Mouse (Mus musculus) CH12.LX (cell line): ENCODE measurements around the gene Ppm1n. TPM values are rescaled to one million over a fixed set of nuclear protein-coding genes. Genes with fewer than 3 reads are reported as not detected.

Experiments used
- DNase-seq: peaks from one replicate; pipeline ENCODE4 v3.0.0-alpha.2; 2013; ENCODE audit errors: extremely low read depth
- H3K27ac ChIP-seq: 2 replicates; pipeline ENCODE4 v1.5.1; 2012; ENCODE audit warnings: low read depth, mild to moderate bottlenecking, control low read depth, moderate library complexity; ENCODE audit not compliant: insufficient read depth
- H3K27me3 ChIP-seq: replicated peaks from 2 replicates; pipeline ENCODE3; 2012; ENCODE audit warnings: inconsistent platforms
- H3K36me3 ChIP-seq, 2 experiments: replicated peaks in 1 of 2; 2 replicates each; pipeline versions ENCODE3 to v1.6.1; 2012; ENCODE audit warnings: inconsistent platforms in 1 of 2, low read length in 1 of 2, mild to moderate bottlenecking in 1 of 2, mixed read lengths in 1 of 2, moderate library complexity in 1 of 2; ENCODE audit not compliant: control insufficient read depth in 1 of 2, insufficient read depth in 1 of 2
- H3K4me1 ChIP-seq, 2 experiments: 2 replicates each; pipeline ENCODE4 v1.6.1; 2012; ENCODE audit warnings: inconsistent platforms in 1 of 2, moderate library complexity in 1 of 2; ENCODE audit not compliant: insufficient read depth in 2 of 2, control insufficient read depth in 1 of 2
- H3K4me2 ChIP-seq: 2 replicates; pipeline ENCODE4 v1.6.1; 2012; ENCODE audit warnings: low read depth, mild to moderate bottlenecking, control low read depth; ENCODE audit not compliant: poor library complexity, insufficient read depth, severe bottlenecking
- H3K4me3 ChIP-seq, 3 experiments: fragments of 150-350 bp in 1 of 3; sonication (generic) in 1 of 3; replicated peaks in 1 of 3; 2 replicates each; pipeline versions ENCODE3 to v1.5.1; 2011 to 2012; ENCODE audit warnings: low read depth in 2 of 3, low read length in 2 of 3, mild to moderate bottlenecking in 2 of 3, moderate library complexity in 2 of 3, control low read depth in 1 of 3, improper control_type of control experiment in 1 of 3, inconsistent platforms in 1 of 3, mixed read lengths in 1 of 3; ENCODE audit not compliant: poor library complexity in 1 of 3
- H3K79me2 ChIP-seq: replicated peaks from 2 replicates; pipeline ENCODE4 v1.6.1; 2012; ENCODE audit warnings: mild to moderate bottlenecking, moderate library complexity; ENCODE audit not compliant: control insufficient read depth, poor library complexity, insufficient read depth, severe bottlenecking; ENCODE audit errors: extremely low read depth
- H3K9ac ChIP-seq: 2 replicates; pipeline ENCODE4 v1.6.1; 2012; ENCODE audit warnings: low read depth, mild to moderate bottlenecking, control low read depth, moderate library complexity; ENCODE audit not compliant: insufficient read depth
- H3K9me3 ChIP-seq: replicated peaks from 2 replicates; pipeline ENCODE3; 2012; ENCODE audit warnings: low read length, inconsistent platforms, mixed read lengths
- CHD1 ChIP-seq: IDR thresholded peaks from 2 replicates; pipeline ENCODE4 v1.6.1; 2012; ENCODE audit warnings: low read depth, low read length, improper control_type of control experiment, inconsistent platforms
- CTCF ChIP-seq, 2 experiments: IDR thresholded peaks in 1 of 2; conservative IDR thresholded peaks in 1 of 2; 2 replicates each; pipeline ENCODE4 v1.5.1; 2011 to 2012; ENCODE audit warnings: low read depth in 2 of 2, low read length in 2 of 2, improper control_type of control experiment in 1 of 2, inconsistent platforms in 1 of 2, mild to moderate bottlenecking in 1 of 2, moderate library complexity in 1 of 2
- ELF1 ChIP-seq: IDR thresholded peaks from 2 replicates; pipeline ENCODE4 v1.6.1; 2014; ENCODE audit warnings: low read depth, mild to moderate bottlenecking, inconsistent platforms, low read length, improper control_type of control experiment
- EP300 ChIP-seq: IDR thresholded peaks from 2 replicates; pipeline ENCODE4 v1.6.1; 2011; ENCODE audit warnings: low read length, improper control_type of control experiment
- ETS1 ChIP-seq: conservative IDR thresholded peaks from 2 replicates; pipeline ENCODE4 v1.6.1; 2012; ENCODE audit warnings: low read depth, mild to moderate bottlenecking, inconsistent platforms, low read length, improper control_type of control experiment, moderate library complexity
- HCFC1 ChIP-seq: IDR thresholded peaks from 2 replicates; pipeline ENCODE4 v1.6.1; 2012; ENCODE audit warnings: low read depth, mild to moderate bottlenecking, inconsistent platforms, low read length, improper control_type of control experiment
- IRF4 ChIP-seq: IDR thresholded peaks from 2 replicates; pipeline ENCODE4 v1.6.1; 2014; ENCODE audit warnings: low read depth, mild to moderate bottlenecking, inconsistent platforms, low read length, improper control_type of control experiment
- JUN ChIP-seq: IDR thresholded peaks from 2 replicates; pipeline ENCODE4 v1.6.1; 2011; ENCODE audit warnings: low read depth, mild to moderate bottlenecking, low read length, improper control_type of control experiment, moderate library complexity; ENCODE audit not compliant: insufficient read depth
- JUND ChIP-seq: conservative IDR thresholded peaks from 2 replicates; pipeline ENCODE4 v1.6.1; 2011; ENCODE audit warnings: low read depth, low read length, improper control_type of control experiment
- MAFK ChIP-seq: IDR thresholded peaks from 2 replicates; pipeline ENCODE4 v1.6.1; 2011; ENCODE audit warnings: low read length, improper control_type of control experiment; ENCODE audit not compliant: insufficient replicate concordance
- MAX ChIP-seq: IDR thresholded peaks from 2 replicates; pipeline ENCODE4 v1.6.1; 2011; ENCODE audit warnings: low read length, improper control_type of control experiment
- MAZ ChIP-seq: IDR thresholded peaks from 2 replicates; pipeline ENCODE4 v1.6.1; 2012; ENCODE audit warnings: low read depth, mild to moderate bottlenecking, inconsistent platforms, low read length, improper control_type of control experiment, moderate library complexity
- MEF2A ChIP-seq: IDR thresholded peaks from 2 replicates; pipeline ENCODE4 v1.6.1; 2014; ENCODE audit warnings: low read depth, mild to moderate bottlenecking, inconsistent platforms, low read length, improper control_type of control experiment, borderline replicate concordance
- MXI1 ChIP-seq: IDR thresholded peaks from 2 replicates; pipeline ENCODE4 v1.6.1; 2011; ENCODE audit warnings: mild to moderate bottlenecking, low read depth, low read length, improper control_type of control experiment
- MYC ChIP-seq: IDR thresholded peaks from 2 replicates; pipeline ENCODE4 v1.6.1; 2011; ENCODE audit warnings: low read depth, mild to moderate bottlenecking, improper control_type of control experiment, low read length
- NELFE ChIP-seq: IDR thresholded peaks from 2 replicates; pipeline ENCODE4 v1.6.1; 2011; ENCODE audit warnings: low read depth, low read length, improper control_type of control experiment
- POLR2AphosphoS2 ChIP-seq: IDR thresholded peaks from 2 replicates; pipeline ENCODE4 v1.6.1; 2011; ENCODE audit warnings: low read depth, low read length, improper control_type of control experiment
- RAD21 ChIP-seq: IDR thresholded peaks from 2 replicates; pipeline ENCODE4 v1.6.1; 2011; ENCODE audit warnings: low read depth, mild to moderate bottlenecking, low read length, improper control_type of control experiment, moderate library complexity
- RCOR1 ChIP-seq: conservative IDR thresholded peaks from 2 replicates; pipeline ENCODE4 v1.6.1; 2012; ENCODE audit warnings: low read depth, mild to moderate bottlenecking, inconsistent platforms, low read length, improper control_type of control experiment
- SIN3A ChIP-seq: IDR thresholded peaks from 2 replicates; pipeline ENCODE4 v1.6.1; 2012; ENCODE audit warnings: low read length, improper control_type of control experiment, inconsistent platforms
- SMC3 ChIP-seq: IDR thresholded peaks from 2 replicates; pipeline ENCODE4 v1.6.1; 2011; ENCODE audit warnings: low read depth, low read length, improper control_type of control experiment
- TBP ChIP-seq: conservative IDR thresholded peaks from 2 replicates; pipeline ENCODE4 v1.6.1; 2011; ENCODE audit warnings: low read depth, low read length, improper control_type of control experiment
- UBTF ChIP-seq: IDR thresholded peaks from 2 replicates; pipeline ENCODE4 v1.6.1; 2012; ENCODE audit warnings: low read depth, mild to moderate bottlenecking, inconsistent platforms, low read length, improper control_type of control experiment, moderate library complexity
- USF1 ChIP-seq: IDR thresholded peaks from 2 replicates; pipeline ENCODE4 v1.6.1; 2014; ENCODE audit warnings: low read depth, mild to moderate bottlenecking, inconsistent platforms, low read length, improper control_type of control experiment
- USF2 ChIP-seq: conservative IDR thresholded peaks from 2 replicates; pipeline ENCODE4 v1.6.1; 2011; ENCODE audit warnings: low read depth, low read length, improper control_type of control experiment
- ZC3H11A ChIP-seq: IDR thresholded peaks from 2 replicates; pipeline ENCODE4 v1.6.1; 2012; ENCODE audit warnings: low read depth, mild to moderate bottlenecking, inconsistent platforms, low read length, improper control_type of control experiment
- ZKSCAN1 ChIP-seq: IDR thresholded peaks from 2 replicates; pipeline ENCODE4 v1.6.1; 2012; ENCODE audit warnings: low read depth, inconsistent platforms, low read length, improper control_type of control experiment, borderline replicate concordance
- ZMIZ1 ChIP-seq: IDR thresholded peaks from 2 replicates; pipeline ENCODE4 v1.6.1; 2012; ENCODE audit warnings: low read depth, mild to moderate bottlenecking, inconsistent platforms, low read length, improper control_type of control experiment
- ZNF384 ChIP-seq: IDR thresholded peaks from 2 replicates; pipeline ENCODE4 v1.6.1; 2012; ENCODE audit warnings: low read depth, low read length, improper control_type of control experiment, inconsistent platforms
- dilution Hi-C: fragments of 300-500 bp; cut with MboI; formaldehyde crosslinking; loops from 2 replicates; pipeline ENCODE4 v1.14.3; 2020; ENCODE audit warnings: low sequenced_read_pairs; ENCODE audit not compliant: extremely low pct_unique_long_range_greater_than_20kb, extremely low pct_ligation_motif_present
- in situ Hi-C: fragments of 300-500 bp; cut with MboI; formaldehyde crosslinking; loops from 3 replicates; pipeline ENCODE4 v1.14.3; 2019; ENCODE audit warnings: low sequenced_read_pairs, low pct_ligation_motif_present, low pct_unique_long_range_greater_than_20kb, mixed read lengths
- polyA plus RNA-seq: library from polyadenylated mRNA; unstranded; fragments of >175 nt; gene quantifications from 2 replicates; pipeline ENCODE4 v1.2.1, GENCODE M21; 2012; ENCODE audit warnings: low read depth; ENCODE audit not compliant: insufficient read length
- total RNA-seq, 2 experiments: library from RNA; depleted of rRNA; stranded (reverse); fragments of 300-350 nt in 1 of 2; fragments of >200 nt in 1 of 2; gene quantifications; 2 replicates each; pipeline ENCODE4 v1.2.3; 2012 to 2014

The Ppm1n gene
- total and polyA plus RNA-seq, 3 experiments = not detected

DNA sequence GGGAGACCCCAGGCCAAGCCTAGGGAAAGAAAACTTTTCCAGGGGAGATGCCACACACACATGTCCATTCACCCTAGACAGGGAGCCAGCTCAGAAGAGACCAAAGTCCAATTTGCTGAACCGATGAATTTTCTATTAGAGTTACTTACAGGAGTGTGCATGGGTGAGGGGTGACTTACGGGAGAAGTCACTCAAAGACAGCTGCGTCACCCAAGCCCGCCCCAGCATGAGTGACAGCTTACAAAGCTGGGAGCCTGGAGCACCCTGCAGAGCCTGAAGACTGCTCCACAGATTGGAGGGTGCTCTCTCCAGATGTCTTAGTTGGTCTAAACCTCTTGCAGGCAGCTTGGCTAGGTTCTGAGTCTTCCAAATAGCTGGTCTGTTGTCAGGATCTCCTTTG is 32.1 kb upstream of the Ppm1n start:
- H3K36me3 ChIP-seq = no peaks in the 10 kb centered on the region

DNA sequence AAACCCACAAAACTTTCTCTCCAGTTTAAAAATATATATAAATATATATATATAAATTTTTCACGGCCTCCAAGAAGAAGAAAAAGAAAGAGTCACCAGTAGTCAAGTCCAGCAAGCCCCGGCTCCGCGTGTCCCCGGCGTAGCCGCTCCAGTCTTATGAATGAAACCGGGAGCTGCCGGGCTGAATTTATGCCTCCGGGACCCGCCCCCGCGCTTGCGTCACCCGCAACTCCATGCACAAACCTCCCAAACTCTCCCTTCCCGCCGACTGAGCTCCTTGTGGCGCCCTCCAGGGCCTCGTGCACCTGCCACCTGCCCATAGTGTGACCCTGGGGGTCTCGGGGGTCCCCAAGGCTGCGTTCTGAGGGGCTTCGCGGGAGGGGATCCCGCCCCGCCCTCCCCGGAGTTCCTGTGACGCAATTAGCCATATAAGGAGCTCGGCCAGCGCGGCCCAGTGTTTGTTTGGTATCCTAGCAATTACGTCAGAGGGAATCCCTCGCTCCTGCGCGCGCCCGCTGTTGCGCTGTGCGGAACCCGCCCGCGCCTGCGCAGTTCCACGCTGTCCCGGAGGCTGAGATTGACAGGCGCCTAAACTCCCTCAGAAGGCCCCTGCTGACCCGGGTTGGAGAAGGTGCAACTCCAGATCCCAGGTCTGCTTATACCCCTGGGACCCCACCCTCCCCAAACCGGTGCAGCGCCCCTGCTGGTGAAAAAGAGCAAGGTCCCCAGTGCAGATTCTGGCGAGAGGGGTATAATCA is 30.2 kb upstream of the Ppm1n start, which contains the start of gene Fosb:
Fosb (minus strand) TSS at position 168 of the 758 bp plus-strand sequence.
- 0 out of 2 replicates have a peak within 1 kb of the TSS, but pooled peaks have one; percentile 7 for H3K9ac ChIP-seq
- H3K27ac ChIP-seq = no peak within 1 kb of the TSS
- TF ChIP-seq USF1 = no peak
- TF ChIP-seq CHD1 = no peak
- no peak for TF ChIP-seq ZNF384
- no peak for TF ChIP-seq POLR2AphosphoS2
- TF ChIP-seq CTCF (conservative IDR thresholded peaks at IDR 0.05 in 1 of 2, IDR thresholded peaks at IDR 0.05 in 1 of 2; ENCODE audit: low read depth in 2 of 2, low read length in 2 of 2) = peak in 1 of 2 experiments; percentile 39; a peak in 1 of 4 replicates
- TF ChIP-seq NELFE = no peak
- no peak for TF ChIP-seq RAD21
- no peak for TF ChIP-seq JUND
- TF ChIP-seq EP300 = no peak
- TF ChIP-seq RCOR1 = no peak
- peak; percentile 62; the same call in 1 of the 2 replicates for TF ChIP-seq MEF2A
- TF ChIP-seq SIN3A = peak; percentile 92
- no peak for TF ChIP-seq ZC3H11A
- peak; percentile 62 for TF ChIP-seq IRF4
- peak; percentile 47; the same call in 1 of the 2 replicates for TF ChIP-seq MAZ
- TF ChIP-seq SMC3 = no peak
- peak; percentile 61 for TF ChIP-seq HCFC1
- TF ChIP-seq USF2 = no peak
- TF ChIP-seq MXI1 = peak; percentile 62; the same call in 1 of the 2 replicates
- TF ChIP-seq MYC = no peak
- peak; percentile 56; the same call in 1 of the 2 replicates for TF ChIP-seq TBP
- TF ChIP-seq ZKSCAN1 = no peak
- TF ChIP-seq ELF1 = peak; percentile 71; the same call in 1 of the 2 replicates
- no peak for TF ChIP-seq UBTF
- peak; percentile 92 for TF ChIP-seq ETS1
- no peak for TF ChIP-seq MAX
- no peak for TF ChIP-seq JUN
- TF ChIP-seq MAFK = no peak
- no peak for TF ChIP-seq ZMIZ1

More for the DNA sequence above, 32.1 kb upstream of the Ppm1n start:
- in situ Hi-C loops = no loop called here
- no peak overlapping the region for H3K9ac ChIP-seq
- no peak for DNase-seq
- H3K4me3 ChIP-seq = no peak overlapping the region
- H3K79me2 ChIP-seq = no peaks in the 10 kb centered on the region
- no peak overlapping the region for H3K27ac ChIP-seq
- peaks cover 77% of the 10 kb centered on the region for H3K27me3 ChIP-seq
- dilution Hi-C loops = no loop called here
- no peak overlapping the region for H3K4me2 ChIP-seq
- peaks cover 5 to 31% of the 10 kb centered on the region in 2 experiments; a peak in 2 of 4 replicates for H3K4me1 ChIP-seq
- H3K9me3 ChIP-seq = peaks cover 8% of the 10 kb centered on the region
- TF ChIP-seq UBTF = no peak
- TF ChIP-seq TBP = no peak
- TF ChIP-seq CTCF (conservative IDR thresholded peaks at IDR 0.05 in 1 of 2, IDR thresholded peaks at IDR 0.05 in 1 of 2; ENCODE audit: low read depth in 2 of 2, low read length in 2 of 2) = no peak
- no peak for TF ChIP-seq ZMIZ1
- no peak for TF ChIP-seq MAZ
- no peak for TF ChIP-seq JUND

More for the DNA sequence above, 30.2 kb upstream of the Ppm1n start, which contains the start of gene Fosb:
- no peaks in the 10 kb centered on the region for H3K79me2 ChIP-seq
- H3K27me3 ChIP-seq = peaks cover 76% of the 10 kb centered on the region
- H3K36me3 ChIP-seq = no peaks in the 10 kb centered on the region
- H3K4me3 ChIP-seq = peak within 1 kb of the TSS; percentile 42 to 56 (median 55)
- DNase-seq = peak; percentile 95
- H3K4me1 ChIP-seq = peaks cover 0 to 22% of the 10 kb centered on the region in 2 experiments; a peak in 2 of 4 replicates
- dilution Hi-C loops = no loop called here
- H3K4me2 ChIP-seq = peak within 1 kb of the TSS; percentile 85
- peaks cover 8% of the 10 kb centered on the region for H3K9me3 ChIP-seq
- in situ Hi-C loops = loop anchor here (5.0 kb wide), 1 partner anchor 32 kb away; the partner anchor contains the start of gene Ercc1
